Mouse (Mus musculus) 416B (cell line): Measurements from ENCODE around the gene Pde4d.

Experiments
- DNase-seq: peaks from one replicate; pipeline ENCODE4 v3.0.0; 2011; ENCODE audit warnings: low read depth

Pde4d gene

DNA sequence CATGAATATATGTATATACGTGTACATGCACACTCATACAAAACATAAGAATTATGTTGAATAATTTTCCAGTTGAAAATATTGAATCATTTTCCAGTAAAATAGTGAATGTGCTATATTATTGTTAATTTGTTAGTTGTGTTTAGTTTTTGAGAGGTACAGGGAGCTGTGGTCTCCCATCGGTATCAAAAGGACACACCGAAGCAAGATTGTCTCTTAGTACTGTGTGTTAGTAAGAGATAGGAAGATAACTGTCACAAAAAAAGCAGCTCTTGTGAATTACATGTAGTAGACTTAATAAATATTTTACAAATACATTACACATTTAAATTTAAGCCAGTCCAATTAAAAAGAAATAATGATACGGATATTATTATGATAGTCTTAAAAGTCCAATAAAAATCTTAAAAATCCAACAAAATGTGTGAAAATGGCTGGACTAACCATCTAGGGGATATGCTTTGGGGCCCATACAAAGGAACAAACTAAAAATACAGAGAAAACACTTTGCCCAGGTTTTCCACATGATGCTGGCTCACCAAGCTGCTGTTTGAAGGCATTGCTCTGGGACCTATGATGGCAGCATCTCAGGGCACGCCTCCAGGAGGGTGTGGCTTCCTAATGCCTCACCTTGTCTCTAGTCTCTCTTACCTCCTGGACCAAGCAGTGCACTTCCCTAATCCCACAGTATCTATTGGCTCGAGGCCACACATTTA lies 1441.6 kb downstream of the Pde4d start:
- DNase-seq: no peak

- DNase-seq: no peak
These were observed 1442.1 kb downstream of the Pde4d start for GRCm38 (mm10) chr13:109891910-109892265.

GRCm38 (mm10) chr13:109899442-109900428 lies 1450.0 kb downstream of the Pde4d start:
- peak; percentile 57 for DNase-seq

DNA sequence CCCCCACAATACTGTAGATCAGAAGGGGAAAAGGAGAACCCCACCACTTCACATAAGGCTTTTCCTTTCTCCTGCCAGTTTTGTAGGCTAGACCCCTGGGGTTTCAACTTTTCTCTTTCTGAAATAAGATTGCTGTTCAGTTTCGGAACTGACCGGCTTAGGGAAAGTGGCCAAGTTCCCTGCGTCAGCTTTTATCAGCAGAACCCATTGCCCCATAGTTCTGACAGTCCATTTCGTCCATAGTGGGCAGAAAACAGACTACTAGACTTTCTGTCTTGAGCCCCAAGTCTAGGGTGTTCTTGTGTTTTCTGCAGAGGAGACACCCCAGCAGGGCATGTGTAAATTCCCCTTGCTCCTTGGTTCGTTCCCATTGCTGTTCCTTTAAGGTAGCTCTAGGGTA lies 1452.1 kb downstream of the Pde4d start:
- no peak for DNase-seq

DNA sequence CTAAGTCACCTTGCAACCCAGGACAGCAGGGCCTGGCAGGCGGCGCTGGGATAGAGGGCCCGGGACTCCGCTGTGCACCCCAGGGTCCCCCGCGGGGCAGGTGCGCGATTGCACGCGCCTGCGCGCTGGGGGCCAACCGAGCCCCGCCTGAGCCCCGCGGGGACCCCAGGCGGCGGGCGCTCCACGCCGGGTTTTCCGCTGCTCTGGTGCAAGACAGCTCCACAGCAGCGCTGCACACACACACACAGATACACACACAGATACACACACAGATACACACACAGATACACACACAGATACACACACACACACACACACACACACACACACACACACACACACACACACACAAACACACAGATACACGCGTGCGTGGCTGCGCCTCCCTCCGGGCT lies 1452.7 kb downstream of the Pde4d start:
- DNase-seq: peak; percentile 38

DNA sequence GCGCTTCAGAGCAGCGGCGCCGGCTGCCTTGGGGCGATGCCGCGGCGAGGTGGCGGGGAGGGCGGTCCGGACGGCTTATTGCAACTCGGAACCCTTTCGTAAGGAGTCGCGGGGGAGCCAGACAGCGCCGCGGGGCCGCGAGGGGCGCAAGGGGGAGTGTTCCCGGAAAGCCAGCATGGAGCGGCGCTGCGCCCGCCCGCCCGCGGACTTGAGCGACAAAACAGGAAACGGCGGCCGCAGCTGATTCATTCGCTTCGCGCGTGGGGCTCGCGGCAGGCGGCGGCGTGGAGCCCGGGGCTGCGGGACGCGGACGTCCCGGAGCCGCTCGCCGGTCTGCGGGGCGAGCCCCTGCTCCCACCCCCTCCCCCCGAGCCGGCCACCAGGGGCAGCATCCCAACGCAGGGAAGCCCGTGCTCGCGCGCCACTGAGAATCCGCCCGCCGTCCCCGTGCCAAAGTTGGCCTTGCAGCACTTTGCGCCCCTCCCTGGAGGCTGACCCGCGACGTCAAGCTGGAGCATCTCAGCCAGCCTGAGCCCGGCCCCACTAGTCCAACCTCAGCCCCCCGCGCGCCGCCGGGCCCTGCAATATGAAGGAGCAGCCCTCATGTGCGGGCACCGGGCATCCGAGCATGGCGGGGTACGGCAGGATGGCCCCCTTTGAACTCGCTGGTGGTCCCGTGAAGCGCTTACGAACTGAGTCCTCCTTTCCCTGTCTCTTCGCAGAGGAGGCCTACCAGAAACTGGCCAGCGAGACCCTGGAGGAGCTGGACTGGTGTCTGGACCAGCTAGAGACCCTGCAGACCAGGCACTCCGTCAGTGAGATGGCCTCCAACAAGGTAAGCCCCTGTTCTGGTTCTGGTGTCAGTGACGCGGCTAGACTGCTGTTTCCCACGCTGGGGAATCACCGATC lies 1453.4 kb downstream of the Pde4d start:
- DNase-seq: peak; percentile 79

GRCm38 (mm10) chr13:109903764-109904510 lies 1454.2 kb downstream of the Pde4d start:
- peak; percentile 59 for DNase-seq

DNA sequence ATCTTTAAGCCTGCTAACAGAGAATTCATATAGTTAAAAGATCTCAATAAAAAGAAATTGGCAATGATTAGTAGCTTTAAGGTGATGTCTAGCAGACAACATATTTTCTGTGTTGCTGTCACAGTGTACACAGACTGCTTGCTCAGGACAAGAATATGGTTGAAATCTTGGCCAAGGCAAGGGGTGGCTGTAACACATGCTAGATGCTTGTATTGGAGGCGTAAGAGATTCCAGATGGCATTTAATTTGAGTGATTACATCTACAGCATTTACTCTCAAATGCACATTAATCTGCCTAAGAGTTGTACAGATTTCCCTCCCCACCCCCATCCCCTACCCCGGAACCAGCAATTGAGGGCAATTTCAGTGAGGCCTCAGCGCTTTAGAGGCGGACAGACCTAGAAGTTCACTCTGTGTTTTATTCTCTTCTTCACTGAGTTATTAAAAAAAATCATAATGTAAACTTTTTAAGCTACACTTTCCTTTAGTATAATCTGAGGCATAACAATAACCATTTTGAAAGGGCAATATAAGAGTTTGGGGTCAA lies 1456.7 kb downstream of the Pde4d start:
- DNase-seq: no peak

DNA sequence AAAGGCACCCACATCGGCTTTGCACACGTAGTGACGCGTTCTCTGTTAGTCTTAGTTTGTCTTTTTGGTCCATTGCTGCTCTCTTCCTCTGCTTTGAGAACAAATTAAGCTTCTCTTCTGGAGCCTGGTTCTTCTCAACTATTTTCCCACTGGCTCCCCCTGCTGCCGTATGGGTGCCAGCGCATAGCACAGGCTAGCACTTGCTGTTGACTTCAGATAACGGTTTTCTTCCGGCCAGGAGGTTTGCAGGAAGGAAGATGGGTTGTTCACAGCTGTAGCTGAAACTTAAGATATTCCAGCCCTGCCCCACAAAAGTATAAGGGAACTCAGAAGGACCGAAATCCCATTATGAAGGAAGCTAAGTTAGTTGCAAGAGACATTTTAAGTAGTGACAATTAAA lies 1457.9 kb downstream of the Pde4d start:
- DNase-seq: peak; percentile 97

- no peak for DNase-seq
These were observed 1458.6 kb downstream of the Pde4d start for GRCm38 (mm10) chr13:109908386-109908785.

- no peak for DNase-seq
These were observed 1459.4 kb downstream of the Pde4d start for GRCm38 (mm10) chr13:109909111-109909510.

DNA sequence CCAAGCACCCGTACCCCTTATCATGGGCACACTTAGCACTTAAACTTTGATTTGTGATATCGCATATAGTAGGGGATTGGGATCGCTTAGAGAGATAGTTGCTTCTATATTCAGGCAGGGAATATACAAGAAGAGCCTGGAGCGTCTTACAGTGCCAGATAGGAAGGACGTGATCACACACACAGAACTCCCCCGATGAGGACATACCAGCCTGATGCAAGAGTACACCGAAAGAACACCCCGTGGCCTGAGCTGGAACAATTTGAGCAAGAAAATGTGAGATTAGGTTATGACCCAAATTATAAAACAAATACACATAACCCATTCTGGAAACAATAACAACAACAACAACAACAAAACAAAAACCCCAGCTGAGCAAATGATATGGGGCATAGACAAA lies 1461.2 kb downstream of the Pde4d start:
- peak; percentile 48 for DNase-seq

GRCm38 (mm10) chr13:109912635-109913034 lies 1462.9 kb downstream of the Pde4d start:
- DNase-seq: no peak

GRCm38 (mm10) chr13:109914246-109914645 lies 1464.5 kb downstream of the Pde4d start:
- no peak for DNase-seq

GRCm38 (mm10) chr13:109914846-109915245 lies 1465.1 kb downstream of the Pde4d start:
- no peak for DNase-seq

DNA sequence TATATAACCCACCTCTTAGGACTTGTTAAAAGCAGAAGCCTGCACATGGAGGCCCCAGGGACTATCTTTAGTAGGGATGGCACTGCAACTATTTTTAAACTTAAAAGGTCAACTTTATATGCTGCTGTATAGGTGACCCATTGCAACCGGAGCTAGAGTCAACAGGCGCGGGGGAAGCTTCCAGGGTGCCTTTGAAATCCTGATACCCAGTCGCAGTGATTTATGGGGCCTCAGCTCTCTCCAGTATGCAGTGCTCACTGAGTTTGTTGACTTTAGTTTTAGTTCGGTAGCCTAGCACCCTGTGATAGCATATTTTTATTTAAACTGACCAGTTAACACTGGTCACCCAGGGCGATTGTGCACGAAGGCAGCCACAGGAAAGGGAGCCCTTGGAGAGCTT lies 1465.8 kb downstream of the Pde4d start:
- no peak for DNase-seq

GRCm38 (mm10) chr13:109915964-109916363 lies 1466.2 kb downstream of the Pde4d start:
- DNase-seq: peak; percentile 41

DNA sequence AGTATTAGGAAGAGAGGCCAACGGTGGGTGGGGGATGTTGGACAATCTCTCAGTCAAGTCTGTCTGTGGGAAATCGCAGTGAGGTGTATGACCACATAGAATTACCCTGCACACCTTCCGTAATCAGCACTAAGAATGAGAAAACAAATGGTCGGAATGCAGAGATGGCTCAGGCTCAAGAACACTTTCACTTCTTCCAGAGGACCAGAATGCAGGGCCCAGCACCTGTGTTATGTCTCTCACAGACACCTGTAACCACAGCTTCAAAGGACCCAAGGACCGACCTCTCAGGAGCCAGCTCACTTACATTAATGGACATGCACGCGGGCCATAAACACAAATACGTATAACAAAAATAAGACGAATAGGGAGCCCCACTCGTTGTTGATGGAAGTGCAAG lies 1467.8 kb downstream of the Pde4d start:
- no peak for DNase-seq

GRCm38 (mm10) chr13:109918631-109919030 lies 1468.9 kb downstream of the Pde4d start:
- no peak for DNase-seq

GRCm38 (mm10) chr13:109920256-109920655 lies 1470.5 kb downstream of the Pde4d start:
- no peak for DNase-seq
